ENCODE assay signal across 8 mouse cellular contexts in the genomic region with DNA sequence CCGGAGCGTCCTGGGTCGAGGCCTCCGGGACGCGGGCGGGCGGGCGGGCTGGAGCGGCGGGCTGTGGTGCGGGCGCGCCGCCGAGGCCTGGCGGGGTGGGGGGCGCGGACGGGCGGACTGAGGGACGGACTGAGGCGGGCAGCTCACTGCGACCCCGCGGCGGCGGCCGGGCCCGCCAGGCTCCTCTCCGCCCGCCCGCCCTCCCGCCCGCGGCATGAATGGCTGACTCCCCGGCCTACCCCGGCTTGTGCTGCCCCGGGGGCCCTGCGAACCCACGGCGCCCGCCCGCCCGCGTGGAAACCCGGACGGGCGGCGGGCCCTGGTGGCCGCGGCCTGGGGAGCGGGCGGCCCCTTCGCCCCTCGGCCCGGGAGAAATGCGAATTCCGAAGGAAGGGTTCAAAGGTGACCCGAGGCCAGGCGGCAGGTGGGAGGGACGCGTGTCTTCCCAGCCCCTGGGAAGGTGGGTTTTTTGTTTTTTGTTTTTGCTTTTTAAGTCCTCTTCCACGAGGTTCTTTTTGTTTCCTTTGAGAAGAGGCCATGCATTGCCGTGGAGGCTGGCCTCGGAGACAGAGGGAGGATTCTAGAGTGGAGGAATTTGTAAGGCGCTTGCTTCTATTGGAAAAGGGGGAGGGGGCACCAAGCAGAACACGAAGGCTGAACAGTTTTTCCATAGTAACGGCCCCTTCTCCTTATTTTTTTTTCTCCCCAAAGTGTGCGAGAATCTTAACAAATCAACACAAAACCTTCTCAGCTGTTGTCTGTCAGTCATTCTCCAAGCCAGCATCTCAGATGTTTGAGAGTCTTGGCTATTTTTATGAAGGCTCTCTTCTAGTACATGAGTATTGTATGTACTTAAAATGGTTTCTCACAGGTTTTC. TPM values are rescaled to one million over a fixed set of nuclear protein-coding genes. Genes with fewer than 3 reads are reported as not detected.
DNase-seq lines count a peak whose midpoint lies in the region; ATAC-seq and TF ChIP-seq lines count a peak whose summit lies in the region.

No protein-coding gene starts in this region.

- no peak for TF ChIP-seq CTCF in bone marrow macrophage, adult 2 months (IDR thresholded peaks at IDR 0.05; ENCODE audit: low read depth, low read length)

- peak overlapping the region; percentile 100 for H3K9ac ChIP-seq in heart, embryonic 13.5 days

- H3K4me1 ChIP-seq in heart, embryonic 10.5 days = peaks cover 13% of the 10 kb centered on the region
- peaks cover 9% of the 10 kb centered on the region for H3K4me1 ChIP-seq in bone marrow macrophage, adult 2 months (ENCODE audit: control insufficient read depth, insufficient read depth, low read length)
- peaks cover 47% of the 10 kb centered on the region for H3K4me1 ChIP-seq in heart, embryonic 13.5 days

- H3K27me3 ChIP-seq in heart, embryonic 10.5 days (ENCODE audit: insufficient read depth, poor library complexity, severe bottlenecking) = no peaks in the 10 kb centered on the region
- H3K27me3 ChIP-seq in heart, embryonic 13.5 days (replicated peaks) = no peaks in the 10 kb centered on the region

- WGBS in heart, embryonic 10.5 days = under 1% methylated on average over 69 of the region's 70 CpGs
- WGBS in heart, embryonic 13.5 days = under 1% methylated on average over 39 of the region's 70 CpGs

- H3K4me2 ChIP-seq in heart, embryonic 13.5 days = peak overlapping the region; percentile 78

- peak; percentile 49 for ATAC-seq in heart, embryonic 13.5 days (ENCODE audit: extremely low read depth, insufficient number of reproducible peaks, low FRiP score, low TSS enrichment)

- peak overlapping the region; percentile 100 for H3K27ac ChIP-seq in heart, embryonic 10.5 days
- H3K27ac ChIP-seq in bone marrow macrophage, adult 2 months (ENCODE audit: insufficient read depth, low read depth, low read length) = no peak overlapping the region; the same call in 1 of the 2 replicates
- H3K27ac ChIP-seq in heart, embryonic 13.5 days (replicated peaks) = peak overlapping the region; percentile 96

- no peaks in the 10 kb centered on the region for H3K9me3 ChIP-seq in heart, embryonic 10.5 days
- H3K9me3 ChIP-seq in heart, embryonic 13.5 days = no peaks in the 10 kb centered on the region

- 0 out of 2 replicates have a peak, but pooled peaks cover 2% of the 10 kb centered on the region for H3K36me3 ChIP-seq in heart, embryonic 10.5 days
- no peaks in the 10 kb centered on the region for H3K36me3 ChIP-seq in heart, embryonic 13.5 days

- H3K4me3 ChIP-seq in heart, embryonic 10.5 days = peak overlapping the region; percentile 91
- H3K4me3 ChIP-seq in bone marrow macrophage, adult 2 months (ENCODE audit: insufficient read depth, low read length) = peak overlapping the region; percentile 96
- peak overlapping the region; percentile 74 for H3K4me3 ChIP-seq in heart, embryonic 13.5 days

- DNase-seq in heart, embryonic 10.5 days (ENCODE audit: low spot score) = no peak
- DNase-seq in heart, adult 9 months (ENCODE audit: low spot score in 2 of 2) = no peak
- peak; percentile 22 to 25 for DNase-seq in B cell, adult 2 months
- peak; percentile 29 to 55 for DNase-seq in kidney, postnatal 4 days
- peak; percentile 36 for DNase-seq in naive thymus-derived CD4-positive, alpha-beta T cell, adult 2 months (ENCODE audit: low read depth)
- no peak for DNase-seq in ovary, adult 18-20 months (ENCODE audit: low spot score)

- no peak for TF ChIP-seq POLR2A in bone marrow macrophage, adult 2 months (IDR thresholded peaks at IDR 0.05; ENCODE audit: borderline replicate concordance, low read depth, low read length)

RNA-seq across cellular contexts. Expression of gene Fxr1, which starts 0.9 kb away (rescaled TPM):
- 67.7 and 70.5 TPM in 2 replicates for polyA plus RNA-seq in heart, embryonic 10.5 days (2016; fragmentation: Nextera tagmentation; extraction: Ambion mirVana)
- polyA plus RNA-seq in bone marrow macrophage, adult 2 months (2012; ENCODE audit: insufficient read depth, insufficient read length, missing spikeins) = 113 and 116 TPM in 2 replicates
- polyA plus RNA-seq in heart, embryonic 13.5 days (2015; fragmentation: Nextera tagmentation; extraction: Ambion mirVana) = 63.6 and 68.8 TPM in 2 replicates

Comparison
In these comparisons a context has a peak if more than half of its experiments do, and no peak if none do; other contexts are left out.
1. DNase-seq: peak in B cell, adult 2 months (2 of 2), kidney, postnatal 4 days (2 of 2) and naive thymus-derived CD4-positive, alpha-beta T cell, adult 2 months (single experiment); none in heart, embryonic 10.5 days (single experiment), heart, adult 9 months (0 of 2) and ovary, adult 18-20 months (single experiment).
2. Peak in every context shown above with its lines, with median percentiles within 50 percentile points of each other: H3K4me3 ChIP-seq.